Mouse (Mus musculus) liver, embryonic 18 days (tissue): ENCODE results near the gene D7Ertd443e. TPM values are rescaled to one million over a fixed set of nuclear protein-coding genes. Genes with fewer than 3 reads are reported as not detected.

ENCODE experiments used
- polyA plus RNA-seq: library from polyadenylated mRNA; depleted of rRNA; stranded (reverse); fragments of >200 nt; gene quantifications from 2 replicates; pipeline ENCODE4 v1.2.3, GENCODE M21; 2012; rRNA removed

Gene D7Ertd443e
- 0.01 and 0.05 TPM in 2 replicates for polyA plus RNA-seq

GRCm38 (mm10) chr7:134385561-134385960 is at the start of gene D7Ertd443e:
TSS of gene D7Ertd443e (minus strand) at chr7:134385661.

DNA sequence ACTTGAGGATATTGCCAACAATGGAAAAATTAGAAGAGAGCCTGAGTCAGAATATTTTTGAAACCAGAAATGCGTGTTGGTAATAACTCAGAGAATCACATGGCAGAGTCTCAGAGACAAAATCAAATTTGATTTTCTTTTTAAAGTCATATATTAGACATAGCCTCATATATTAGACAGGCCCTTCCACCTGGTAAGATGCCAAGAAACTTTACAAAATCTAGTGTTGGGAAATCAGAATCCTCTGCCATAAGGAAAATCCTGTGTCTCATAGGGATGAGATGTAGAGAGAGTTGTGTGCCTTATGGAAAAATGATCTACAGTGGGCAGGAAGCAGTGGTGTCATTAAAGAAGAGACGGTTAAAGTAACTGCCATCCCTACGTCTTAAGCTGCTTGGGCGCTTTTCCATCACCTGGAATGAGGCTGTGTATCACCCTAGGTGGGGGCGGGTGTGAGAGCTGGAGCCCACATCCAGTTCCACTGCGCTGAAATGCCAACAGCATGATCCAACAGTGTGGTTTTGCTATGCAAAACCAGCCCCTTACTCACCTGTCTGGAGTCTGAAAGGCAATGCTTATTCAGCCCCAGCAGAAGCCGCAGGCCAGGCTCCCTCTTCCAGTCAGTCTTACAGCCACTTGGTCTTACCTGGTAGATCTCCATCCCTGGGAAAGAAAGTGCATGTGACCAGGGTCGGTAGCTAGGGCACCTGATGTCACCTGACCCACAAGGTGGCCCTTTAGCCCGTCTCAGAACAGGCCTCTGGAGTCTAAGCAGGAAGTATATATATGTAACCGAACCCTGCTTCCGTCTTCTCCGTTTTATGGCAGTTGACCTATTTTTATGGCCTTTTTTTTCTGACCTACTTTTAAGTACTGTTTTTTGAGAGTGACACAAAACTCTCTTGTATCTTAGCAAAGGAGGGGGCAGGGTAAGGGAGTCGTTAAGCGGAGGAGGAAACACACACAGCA is 153.8 kb downstream of the D7Ertd443e start, which contains the start of gene Adam12:
TSS of gene Adam12 (minus strand) at position 769 of the 969 bp plus-strand sequence.

Other genes with a start within 250 kb of the D7Ertd443e start
- 2.2 and 2.4 TPM in 2 replicates for gene Adam12, start 153.5 kb downstream of the D7Ertd443e start, polyA plus RNA-seq